Mouse (Mus musculus) kidney, postnatal 0 days (tissue): ENCODE measurements around the gene Igsf11. TPM values are rescaled to one million over a fixed set of nuclear protein-coding genes. Genes with fewer than 3 reads are reported as not detected.

ENCODE experiments used
- ATAC-seq: fragments of 200-750 bp; cut with Nextera tagmentation; replicated peaks from 2 replicates; pipeline ENCODE4 v1.8.0; 2017; ENCODE audit warnings: low read depth, moderate number of reproducible peaks, moderate TSS enrichment, moderate library complexity; ENCODE audit not compliant: low FRiP score
- DNase-seq: peaks from one replicate; pipeline ENCODE4 v3.0.0-alpha.2; 2016; ENCODE audit warnings: low spot score
- H3K27ac ChIP-seq: fragments of 300-500 bp; sonication (generic); 2 replicates; pipeline ENCODE4 v1.5.1; 2014; ENCODE audit warnings: mild to moderate bottlenecking
- H3K27me3 ChIP-seq: fragments of 300-500 bp; sonication (generic); 2 replicates; pipeline ENCODE4 v1.6.1; 2014; ENCODE audit warnings: low read length, mixed read lengths; ENCODE audit not compliant: insufficient read depth
- H3K36me3 ChIP-seq: fragments of 300-500 bp; sonication (generic); 2 replicates; pipeline ENCODE4 v1.6.1; 2014; ENCODE audit warnings: low read length, mixed read lengths; ENCODE audit not compliant: insufficient read depth
- H3K4me1 ChIP-seq: fragments of 300-500 bp; sonication (generic); replicated peaks from 2 replicates; pipeline ENCODE4 v1.6.1; 2014; ENCODE audit warnings: antibody characterized with exemption, low read length, mixed read lengths; ENCODE audit not compliant: insufficient read depth
- H3K4me2 ChIP-seq: fragments of 300-500 bp; sonication (generic); 2 replicates; pipeline ENCODE4 v1.6.1; 2014; ENCODE audit warnings: mild to moderate bottlenecking, low read length, moderate library complexity, mixed read lengths
- H3K4me3 ChIP-seq: fragments of 300-500 bp; sonication (generic); replicated peaks from 2 replicates; pipeline ENCODE4 v1.5.1; 2014; ENCODE audit warnings: low read depth, low read length
- H3K9ac ChIP-seq: fragments of 300-500 bp; sonication (generic); 2 replicates; pipeline ENCODE4 v1.6.1; 2014; ENCODE audit warnings: low read depth, low read length
- H3K9me3 ChIP-seq: fragments of 300-500 bp; sonication (generic); replicated peaks from 2 replicates; pipeline ENCODE4 v1.6.1; 2016; ENCODE audit warnings: low read length, inconsistent platforms, mixed read lengths
- CTCF ChIP-seq: IDR thresholded peaks from 2 replicates; pipeline ENCODE4 v1.5.1; 2016; ENCODE audit warnings: antibody characterized with exemption, low read depth, mild to moderate bottlenecking, moderate library complexity
- whole genome bisulfite sequencing: fragments of 180-500 bp; shearing (Covaris S2); extraction: QIAGEN DNeasy Blood & Tissue Kit; methylation state at CpG from one replicate; pipeline ENCODE4 v1.1.7; 2014; 5-methylcytosine and 5-hydroxymethylcytosine counted together
- polyA plus RNA-seq: library from polyadenylated mRNA; unstranded; fragments of >200 nt; fragmentation: Nextera tagmentation; extraction: Ambion mirVana; gene quantifications from 2 replicates; pipeline ENCODE4 v1.2.1, GENCODE M21; 2015

Igsf11 gene
- polyA plus RNA-seq, 1 experiment from 2014 or later, result 7.1 TPM

GRCm38 (mm10) chr16:39053779-39054178 lies 161.3 kb downstream of the Igsf11 start:
- Histone ChIP-seq H3K4me3 (no peak overlapping the region), H3K27me3 (no peaks in the 10 kb centered on the region), H3K9ac (no peak overlapping the region), H3K36me3 (no peaks in the 10 kb centered on the region), H3K4me1 (no peaks in the 10 kb centered on the region), H3K9me3 (no peaks in the 10 kb centered on the region), H3K27ac (no peak overlapping the region), H3K4me2 (no peak overlapping the region)
- no peak for ATAC-seq
- no peak for DNase-seq
- TF ChIP-seq CTCF, result no peak
- 76% methylated on average over 2 of the region's 2 CpGs for WGBS

DNA sequence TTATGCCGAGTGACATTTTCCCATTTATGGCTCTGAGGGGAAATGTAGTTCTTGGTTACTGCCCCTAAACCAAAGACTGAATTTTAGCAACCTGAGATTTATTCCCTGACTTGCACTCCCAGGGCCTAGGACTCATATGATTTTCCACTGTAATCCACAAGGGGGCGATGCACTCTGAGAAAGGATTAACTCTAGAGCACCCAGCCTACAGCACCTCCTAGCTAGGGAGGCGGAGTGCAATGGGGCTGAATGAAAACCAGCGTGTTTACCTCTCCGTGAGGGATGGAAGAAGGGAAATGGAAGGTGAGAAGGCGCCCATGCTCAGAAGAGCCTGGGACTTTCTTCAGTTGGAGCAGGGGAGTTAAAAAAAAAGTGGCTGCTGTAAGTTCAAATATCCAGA lies 163.6 kb downstream of the Igsf11 start:
- Histone ChIP-seq H3K27ac (no peak overlapping the region), H3K4me1 (no peaks in the 10 kb centered on the region), H3K9ac (no peak overlapping the region), H3K9me3 (no peaks in the 10 kb centered on the region), H3K36me3 (no peaks in the 10 kb centered on the region), H3K27me3 (no peaks in the 10 kb centered on the region), H3K4me3 (no peak overlapping the region), H3K4me2 (no peak overlapping the region)
- peak; percentile 62 for DNase-seq
- ATAC-seq, result peak; percentile 71; the same call in 1 of the 2 replicates
- 31% methylated on average over 6 of the region's 6 CpGs for WGBS
- TF ChIP-seq CTCF, result peak; percentile 78

- Histone ChIP-seq H3K9ac (no peak overlapping the region), H3K9me3 (no peaks in the 10 kb centered on the region), H3K27me3 (no peaks in the 10 kb centered on the region), H3K4me1 (no peaks in the 10 kb centered on the region), H3K4me3 (no peak overlapping the region), H3K27ac (no peak overlapping the region), H3K4me2 (peak overlapping the region; percentile 30), H3K36me3 (no peaks in the 10 kb centered on the region)
- no peak for DNase-seq
- WGBS, result 29% methylated on average over 12 of the region's 12 CpGs
- TF ChIP-seq CTCF, result no peak
- ATAC-seq, result no peak
Observed at GRCm38 (mm10) chr16:39056961-39057360, 164.5 kb downstream of the Igsf11 start.

GRCm38 (mm10) chr16:39058869-39059268 lies 166.4 kb downstream of the Igsf11 start:
- ATAC-seq, result no peak
- Histone ChIP-seq H3K4me2 (no peak overlapping the region), H3K36me3 (no peaks in the 10 kb centered on the region), H3K9me3 (no peaks in the 10 kb centered on the region), H3K9ac (no peak overlapping the region), H3K4me3 (no peak overlapping the region), H3K27me3 (no peaks in the 10 kb centered on the region), H3K4me1 (no peaks in the 10 kb centered on the region), H3K27ac (no peak overlapping the region)
- TF ChIP-seq CTCF, result no peak
- WGBS, result 95% methylated on average over 2 of the region's 2 CpGs
- DNase-seq, result no peak

DNA sequence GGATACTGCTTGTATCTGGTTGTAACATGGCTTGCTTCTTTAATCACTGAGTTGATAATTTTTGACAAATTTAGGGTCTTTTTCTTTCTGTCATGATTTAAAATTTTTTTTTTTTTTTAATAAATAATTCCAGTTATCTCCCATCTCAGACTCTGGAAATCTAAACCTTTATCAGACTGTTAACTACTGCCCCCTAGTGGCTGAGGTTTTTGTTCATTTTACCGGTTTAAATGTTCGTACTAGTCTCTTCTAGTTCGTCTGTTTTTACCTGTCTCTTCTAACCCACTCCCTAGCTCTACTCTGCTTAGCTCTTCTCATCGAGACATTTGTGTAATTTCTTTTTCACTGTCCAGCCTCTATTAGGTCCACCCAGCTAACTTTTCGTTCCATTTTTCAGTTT lies 170.1 kb downstream of the Igsf11 start:
- no peak overlapping the region for H3K4me3 ChIP-seq
- H3K4me2 ChIP-seq, result no peak overlapping the region
- TF ChIP-seq CTCF, result peak; percentile 66
- peak; percentile 62 for DNase-seq
- WGBS, result 34% methylated on average over 5 of the region's 5 CpGs
- H3K4me1 ChIP-seq, result no peaks in the 10 kb centered on the region
- no peaks in the 10 kb centered on the region for H3K27me3 ChIP-seq
- no peaks in the 10 kb centered on the region for H3K9me3 ChIP-seq
- ATAC-seq, result no peak
- no peaks in the 10 kb centered on the region for H3K36me3 ChIP-seq
- no peak overlapping the region for H3K27ac ChIP-seq
- H3K9ac ChIP-seq, result no peak overlapping the region

GRCm38 (mm10) chr16:39065576-39065975 lies 173.1 kb downstream of the Igsf11 start:
- no peak overlapping the region for H3K9ac ChIP-seq
- no peak for DNase-seq
- no peak overlapping the region for H3K4me3 ChIP-seq
- H3K27me3 ChIP-seq, result no peaks in the 10 kb centered on the region
- H3K27ac ChIP-seq, result no peak overlapping the region
- H3K4me2 ChIP-seq, result no peak overlapping the region
- TF ChIP-seq CTCF, result no peak
- no peaks in the 10 kb centered on the region for H3K36me3 ChIP-seq
- 45% methylated on average over 5 of the region's 5 CpGs for WGBS
- H3K9me3 ChIP-seq, result no peaks in the 10 kb centered on the region
- no peak for ATAC-seq
- no peaks in the 10 kb centered on the region for H3K4me1 ChIP-seq

DNA sequence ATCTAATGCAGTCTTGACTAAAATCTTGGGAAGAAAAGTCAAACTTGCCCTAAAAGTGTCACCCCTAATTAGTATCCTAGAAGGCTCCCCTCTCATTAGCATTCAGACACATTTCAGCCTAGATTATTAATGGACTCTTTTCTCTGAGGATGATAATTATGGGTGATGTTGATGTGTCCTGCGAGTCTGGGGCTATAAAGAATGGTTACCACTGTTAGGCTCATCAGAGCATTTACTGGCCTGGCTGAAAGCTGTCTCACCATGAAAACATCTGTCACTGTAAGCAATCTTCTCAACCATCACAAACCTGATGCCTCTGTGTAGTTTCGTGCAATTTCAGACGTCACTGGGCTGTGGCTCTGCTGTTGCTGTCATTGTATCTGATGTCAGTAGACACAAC lies 179.0 kb downstream of the Igsf11 start:
- Histone ChIP-seq H3K27ac (no peak overlapping the region), H3K9ac (no peak overlapping the region)

More for the DNA sequence above, 179.0 kb downstream of the Igsf11 start:
- H3K4me2 ChIP-seq, result no peak overlapping the region
- H3K4me1 ChIP-seq, result no peaks in the 10 kb centered on the region
- no peak for DNase-seq
- no peaks in the 10 kb centered on the region for H3K27me3 ChIP-seq
- no peak for ATAC-seq
- 43% methylated on average over 3 of the region's 3 CpGs for WGBS
- H3K4me3 ChIP-seq, result no peak overlapping the region
- TF ChIP-seq CTCF, result no peak
- H3K36me3 ChIP-seq, result no peaks in the 10 kb centered on the region
- H3K9me3 ChIP-seq, result no peaks in the 10 kb centered on the region

Other genes starting within 250 kb of the Igsf11 start
- gene Arhgap31, start 179.4 kb upstream of the Igsf11 start, polyA plus RNA-seq, result 5.4 and 5.9 TPM in 2 replicates
- gene B4galt4, start 150.4 kb upstream of the Igsf11 start, polyA plus RNA-seq, result 28.8 and 29.9 TPM in 2 replicates
- 33.9 and 47.9 TPM in 2 replicates for gene Upk1b, start 92.3 kb upstream of the Igsf11 start, polyA plus RNA-seq
- not detected in 2 replicates for gene 4930435E12Rik, start 63.9 kb upstream of the Igsf11 start, polyA plus RNA-seq